Mouse (Mus musculus) hematopoietic multipotent progenitor cell, adult 10-12 weeks (in vitro differentiated cells): ENCODE data around the gene Hoxc12. TPM values are rescaled to one million over a fixed set of nuclear protein-coding genes. Genes with fewer than 3 reads are reported as not detected.

Source experiments
- polyA plus RNA-seq: library from polyadenylated mRNA; stranded (reverse); fragments of >175 nt; gene quantifications from 2 replicates; pipeline ENCODE4 v1.2.3, GENCODE M21; 2012; ENCODE audit warnings: low replicate concordance

Hoxc12 gene
- polyA plus RNA-seq: not detected in 2 replicates

DNA sequence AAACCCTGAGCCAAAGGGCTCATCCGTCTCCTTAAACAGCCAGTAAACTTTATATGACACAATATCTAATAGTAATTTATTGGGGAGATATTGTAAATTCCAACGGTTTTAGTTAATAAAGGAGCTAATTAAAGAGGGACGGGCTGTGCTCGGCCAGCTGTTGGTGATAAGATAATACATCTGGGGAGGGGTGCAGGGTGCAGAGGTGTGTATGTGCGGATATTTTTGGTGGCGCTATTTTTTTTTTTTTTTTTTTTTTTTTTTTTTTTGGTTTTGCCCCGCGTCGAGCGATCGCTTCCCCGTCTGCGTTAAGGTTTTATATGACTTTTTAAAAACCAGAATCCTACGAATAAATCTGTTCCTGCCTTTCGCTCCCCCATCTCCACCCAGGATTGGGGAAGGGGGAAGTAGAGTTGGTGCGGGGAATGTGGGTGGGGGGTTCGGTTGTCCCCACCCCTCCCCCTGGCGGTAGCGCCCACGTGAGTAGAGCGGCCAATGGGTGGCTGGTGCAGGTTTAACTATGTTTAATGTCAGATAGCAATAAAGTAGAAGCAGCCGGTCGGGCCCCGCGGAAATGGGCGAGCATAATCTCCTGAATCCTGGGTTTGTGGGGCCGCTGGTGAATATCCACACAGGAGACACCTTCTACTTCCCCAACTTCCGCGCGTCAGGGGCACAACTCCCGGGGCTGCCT lies at the start of gene Hoxc12:
Hoxc12 (plus strand) TSS at position 479 of the 694 bp plus-strand sequence.

DNA sequence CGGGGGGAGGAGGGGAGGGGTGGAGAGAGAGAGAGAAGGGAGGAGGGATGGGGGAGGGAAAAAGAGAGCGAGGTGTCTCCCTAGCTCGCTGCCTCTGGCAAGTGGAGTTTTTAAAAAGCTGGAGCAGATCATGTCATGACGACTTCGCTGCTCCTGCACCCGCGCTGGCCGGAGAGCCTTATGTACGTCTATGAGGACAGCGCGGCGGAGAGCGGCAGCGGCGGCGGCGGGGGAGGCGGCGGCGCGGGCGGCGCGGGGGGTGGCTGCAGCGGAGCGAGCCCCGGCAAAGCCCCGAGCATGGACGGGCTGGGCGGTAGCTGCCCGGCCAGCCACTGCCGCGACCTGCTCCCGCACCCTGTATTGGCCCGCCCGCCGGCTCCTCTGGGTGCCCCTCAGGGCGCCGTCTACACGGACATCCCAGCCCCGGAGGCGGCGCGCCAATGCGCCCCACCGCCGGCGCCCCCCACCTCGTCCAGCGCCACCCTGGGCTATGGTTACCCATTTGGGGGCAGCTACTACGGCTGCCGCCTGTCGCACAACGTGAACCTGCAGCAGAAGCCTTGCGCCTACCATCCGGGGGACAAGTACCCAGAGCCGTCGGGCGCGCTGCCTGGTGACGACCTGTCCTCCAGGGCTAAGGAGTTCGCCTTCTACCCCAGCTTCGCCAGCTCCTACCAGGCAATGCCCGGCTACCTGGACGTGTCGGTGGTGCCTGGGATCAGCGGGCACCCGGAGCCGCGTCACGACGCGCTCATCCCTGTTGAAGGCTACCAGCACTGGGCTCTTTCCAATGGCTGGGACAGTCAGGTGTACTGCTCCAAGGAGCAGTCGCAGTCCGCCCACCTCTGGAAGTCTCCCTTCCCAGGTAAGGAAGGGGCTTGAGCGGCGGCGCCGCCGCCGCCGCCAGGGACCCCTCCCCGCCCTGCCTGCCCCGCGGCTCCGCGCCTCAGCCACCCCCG lies 15.2 kb upstream of the Hoxc12 start, which contains the start of gene Hoxc13:
Hoxc13 (plus strand) TSS at position 51 of the 959 bp plus-strand sequence.

DNA sequence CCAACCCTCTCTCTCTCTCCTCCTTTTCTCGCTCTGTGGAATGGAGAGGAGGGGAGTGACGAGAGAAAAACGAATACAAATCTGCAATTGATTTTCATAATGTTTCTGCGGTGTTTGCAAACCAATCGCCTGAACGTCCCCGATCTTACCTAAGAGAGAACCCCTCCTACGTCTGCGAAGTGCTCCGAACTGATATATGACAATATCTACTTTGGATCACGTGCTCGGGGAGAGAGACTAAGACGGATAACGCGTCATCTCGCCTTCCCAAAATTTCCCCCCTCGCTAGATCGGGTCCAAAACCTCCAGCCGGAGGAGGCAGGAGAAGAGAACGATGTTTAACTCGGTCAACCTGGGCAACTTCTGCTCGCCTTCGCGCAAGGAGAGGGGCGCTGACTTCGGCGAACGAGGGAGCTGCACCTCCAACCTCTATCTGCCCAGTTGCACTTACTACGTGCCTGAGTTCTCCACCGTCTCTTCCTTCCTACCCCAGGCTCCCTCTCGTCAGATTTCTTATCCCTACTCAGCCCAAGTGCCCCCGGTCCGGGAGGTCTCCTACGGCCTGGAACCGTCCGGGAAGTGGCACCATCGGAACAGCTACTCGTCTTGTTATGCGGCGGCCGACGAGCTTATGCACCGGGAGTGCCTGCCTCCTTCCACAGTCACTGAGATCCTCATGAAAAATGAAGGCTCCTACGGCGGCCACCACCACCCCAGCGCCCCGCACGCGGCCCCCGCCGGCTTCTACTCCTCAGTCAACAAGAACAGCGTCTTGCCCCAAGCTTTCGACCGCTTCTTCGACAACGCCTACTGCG lies 17.8 kb downstream of the Hoxc12 start, which contains the start of gene Hoxc11:
Hoxc11 (plus strand) TSS at position 236 of the 815 bp plus-strand sequence.

DNA sequence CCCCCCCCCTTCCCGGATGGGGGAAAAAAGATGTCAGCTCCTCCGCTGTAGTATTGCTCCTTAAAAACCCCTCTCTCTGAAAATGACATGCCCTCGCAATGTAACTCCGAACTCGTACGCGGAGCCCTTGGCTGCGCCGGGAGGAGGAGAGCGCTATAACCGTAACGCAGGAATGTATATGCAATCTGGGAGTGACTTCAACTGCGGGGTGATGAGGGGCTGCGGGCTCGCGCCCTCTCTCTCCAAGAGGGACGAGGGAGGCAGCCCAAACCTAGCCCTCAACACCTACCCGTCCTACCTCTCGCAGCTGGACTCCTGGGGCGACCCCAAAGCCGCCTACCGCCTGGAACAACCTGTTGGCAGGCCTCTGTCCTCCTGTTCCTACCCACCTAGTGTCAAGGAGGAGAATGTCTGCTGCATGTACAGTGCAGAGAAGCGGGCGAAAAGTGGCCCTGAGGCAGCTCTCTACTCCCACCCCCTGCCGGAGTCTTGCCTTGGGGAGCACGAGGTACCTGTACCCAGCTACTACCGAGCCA lies 30.3 kb downstream of the Hoxc12 start, which contains the start of gene Hoxc10:
Hoxc10 (plus strand) TSS at position 21 of the 536 bp plus-strand sequence.

DNA sequence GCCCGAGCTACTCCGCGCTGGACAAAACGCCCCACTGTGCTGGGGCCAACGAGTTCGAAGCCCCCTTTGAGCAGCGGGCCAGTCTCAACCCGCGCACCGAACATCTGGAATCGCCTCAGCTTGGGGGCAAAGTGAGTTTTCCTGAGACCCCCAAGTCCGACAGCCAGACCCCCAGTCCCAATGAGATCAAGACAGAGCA lies 30.7 kb downstream of the Hoxc12 start, which contains the start of gene Hoxc5:
Hoxc5 (plus strand) TSS at position 132 of the 199 bp plus-strand sequence.

DNA sequence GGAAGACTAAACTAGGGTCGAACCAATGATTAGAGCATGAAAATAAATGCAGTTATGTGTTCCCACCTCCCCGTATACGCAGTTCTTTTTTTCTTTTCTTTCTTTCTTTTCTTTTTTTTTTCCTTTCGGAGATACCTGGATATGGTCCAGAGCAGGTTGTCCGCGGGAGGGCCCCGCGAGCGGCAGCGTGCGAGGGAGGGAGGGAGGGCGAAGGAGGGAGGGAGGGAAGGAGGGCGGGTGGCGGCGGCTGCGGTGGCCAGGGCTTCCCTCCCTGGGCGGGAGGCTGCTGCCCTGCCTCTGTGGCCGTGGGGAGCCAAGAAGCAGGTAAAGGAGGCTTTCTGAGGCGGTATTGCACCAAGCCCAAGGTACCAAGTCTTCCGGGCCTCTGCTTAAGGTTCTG lies 39.6 kb downstream of the Hoxc12 start, which contains the start of gene Hoxc9:
Hoxc9 (plus strand) TSS at position 269 of the 400 bp plus-strand sequence.

Other genes starting within 250 kb of the Hoxc12 start
- 53.8 and 56.9 TPM in 2 replicates for gene Calcoco1, start 214.6 kb upstream of the Hoxc12 start, polyA plus RNA-seq
- gene Hoxc13, start 15.7 kb upstream of the Hoxc12 start, polyA plus RNA-seq: not detected in 2 replicates
- not detected in 2 replicates for gene Hoxc11, start 17.7 kb downstream of the Hoxc12 start, polyA plus RNA-seq
- gene Hoxc10, start 30.0 kb downstream of the Hoxc12 start, polyA plus RNA-seq: not detected in 2 replicates
- not detected in 2 replicates for gene Hoxc5, start 30.7 kb downstream of the Hoxc12 start, polyA plus RNA-seq
- 0.13 and 0.39 TPM in 2 replicates for gene Hoxc9, start 39.7 kb downstream of the Hoxc12 start, polyA plus RNA-seq
- gene Hoxc8, start 53.9 kb downstream of the Hoxc12 start, polyA plus RNA-seq: not detected in 2 replicates
- 0.22 and 0.58 TPM in 2 replicates for gene Hoxc6, start 61.5 kb downstream of the Hoxc12 start, polyA plus RNA-seq
- gene Hoxc4, start 82.2 kb downstream of the Hoxc12 start, polyA plus RNA-seq: 0.72 and 2.6 TPM in 2 replicates
- 5.7 and 7.2 TPM in 2 replicates for gene Smug1, start 230.3 kb downstream of the Hoxc12 start, polyA plus RNA-seq